Mouse (Mus musculus) kidney, adult 2 months (tissue): Measurements from ENCODE around the gene Abcc10. TPM values are rescaled to one million over a fixed set of nuclear protein-coding genes. Genes with fewer than 3 reads are reported as not detected.
A peak's percentile ranks its signal among the peaks of the same experiment; 100 is the strongest.

Experiments
- DNase-seq: peaks from one replicate; pipeline ENCODE4 v3.0.0; 2021
- H3K27ac ChIP-seq: fragments of 200-500 bp; 2 replicates; pipeline ENCODE4 v1.5.1; 2012; ENCODE audit warnings: low read depth, low read length, control low read depth, inconsistent platforms; ENCODE audit not compliant: insufficient read depth
- H3K27me3 ChIP-seq: fragments of 200-500 bp; replicated peaks from 2 replicates; pipeline ENCODE4 v1.6.1; 2012; ENCODE audit warnings: mild to moderate bottlenecking, moderate library complexity, low read length, inconsistent platforms; ENCODE audit not compliant: control insufficient read depth, insufficient read depth
- H3K36me3 ChIP-seq: fragments of 200-500 bp; 2 replicates; pipeline ENCODE4 v1.6.1; 2012; ENCODE audit warnings: mild to moderate bottlenecking, moderate library complexity, low read length, inconsistent platforms; ENCODE audit not compliant: control insufficient read depth, insufficient read depth
- H3K4me1 ChIP-seq: fragments of 200-500 bp; 2 replicates; pipeline ENCODE4 v1.6.1; 2011; ENCODE audit warnings: low read length; ENCODE audit not compliant: control insufficient read depth, insufficient read depth
- H3K4me3 ChIP-seq: fragments of 200-500 bp; 2 replicates; pipeline ENCODE4 v1.5.1; 2011; ENCODE audit warnings: mild to moderate bottlenecking, low read depth, low read length, control low read depth; ENCODE audit not compliant: insufficient read depth
- CTCF ChIP-seq: fragments of 200-500 bp; conservative IDR thresholded peaks from 2 replicates; pipeline ENCODE4 v1.5.1; 2011; ENCODE audit warnings: low read depth, mild to moderate bottlenecking, control low read depth, low read length, moderate library complexity, mixed read lengths; ENCODE audit not compliant: insufficient read depth, insufficient read length
- POLR2A ChIP-seq: fragments of 200-500 bp; IDR thresholded peaks from one replicate; pipeline ENCODE4 v1.6.1; 2011; ENCODE audit warnings: low read depth, low read length, control low read depth
- WGBS: fragments of 180-500 bp; shearing (Covaris S2); methylation state at CpG from one replicate; pipeline ENCODE4 v1.1.7; 2018; 5-methylcytosine and 5-hydroxymethylcytosine counted together
- polyA plus RNA-seq: library from polyadenylated mRNA; depleted of rRNA; stranded (reverse); fragments of >200 nt; gene quantifications from 2 replicates; pipeline ENCODE4 v1.2.3, GENCODE M21; 2012

Abcc10 gene
- polyA plus RNA-seq, 1 experiment, result 16.8 TPM

- DNase-seq, result no peak
- no peaks in the 10 kb centered on the region for H3K27me3 ChIP-seq
- H3K27ac ChIP-seq, result no peak overlapping the region
- H3K4me1 ChIP-seq, result no peaks in the 10 kb centered on the region
- H3K36me3 ChIP-seq, result no peaks in the 10 kb centered on the region
- no peak for TF ChIP-seq CTCF
- TF ChIP-seq POLR2A, result no peak
- no peak overlapping the region for H3K4me3 ChIP-seq
- 89% methylated on average over 10 of the region's 10 CpGs for WGBS
These were observed 52.6 kb downstream of the Abcc10 start for GRCm38 (mm10) chr17:46275506-46275905.

- Histone ChIP-seq H3K27ac (no peak overlapping the region), H3K4me3 (no peak overlapping the region), H3K27me3 (no peaks in the 10 kb centered on the region), H3K4me1 (0 out of 2 replicates have a peak, but pooled peaks cover 3% of the 10 kb centered on the region), H3K36me3 (no peaks in the 10 kb centered on the region)
- TF ChIP-seq CTCF (no peak), POLR2A (no peak)
- no peak for DNase-seq
- WGBS, result 87% methylated on average over 6 of the region's 6 CpGs
These were observed 53.1 kb downstream of the Abcc10 start for GRCm38 (mm10) chr17:46275034-46275433.

GRCm38 (mm10) chr17:46274465-46274864 is 53.7 kb downstream of the Abcc10 start:
- no peak for DNase-seq
- 69% methylated on average over 6 of the region's 6 CpGs for WGBS
- Histone ChIP-seq H3K27me3 (no peaks in the 10 kb centered on the region), H3K4me1 (0 out of 2 replicates have a peak, but pooled peaks cover 3% of the 10 kb centered on the region), H3K4me3 (no peak overlapping the region), H3K27ac (no peak overlapping the region), H3K36me3 (no peaks in the 10 kb centered on the region)
- TF ChIP-seq POLR2A, result no peak
- no peak for TF ChIP-seq CTCF

- TF ChIP-seq POLR2A, result no peak
- no peak for TF ChIP-seq CTCF
- H3K4me1 ChIP-seq, result 0 out of 2 replicates have a peak, but pooled peaks cover 3% of the 10 kb centered on the region
- DNase-seq, result no peak
- no peak overlapping the region for H3K4me3 ChIP-seq
- WGBS, result 52% methylated on average over 1 of the region's 1 CpGs
- no peaks in the 10 kb centered on the region for H3K27me3 ChIP-seq
- H3K36me3 ChIP-seq, result no peaks in the 10 kb centered on the region
- H3K27ac ChIP-seq, result no peak overlapping the region
These were observed 54.3 kb downstream of the Abcc10 start for GRCm38 (mm10) chr17:46273803-46274236.

GRCm38 (mm10) chr17:46272675-46273074 is 55.5 kb downstream of the Abcc10 start:
- peak; percentile 83 for DNase-seq
- 66% methylated on average over 5 of the region's 5 CpGs for WGBS
- Histone ChIP-seq H3K27ac (no peak overlapping the region), H3K36me3 (no peaks in the 10 kb centered on the region), H3K27me3 (no peaks in the 10 kb centered on the region), H3K4me3 (no peak overlapping the region), H3K4me1 (0 out of 2 replicates have a peak, but pooled peaks cover 3% of the 10 kb centered on the region)
- TF ChIP-seq POLR2A (no peak), CTCF (no peak)

- Histone ChIP-seq H3K4me3 (no peak overlapping the region), H3K27me3 (no peaks in the 10 kb centered on the region), H3K36me3 (no peaks in the 10 kb centered on the region), H3K27ac (no peak overlapping the region), H3K4me1 (0 out of 2 replicates have a peak, but pooled peaks cover 3% of the 10 kb centered on the region)
- TF ChIP-seq POLR2A, result no peak
- TF ChIP-seq CTCF, result no peak
- 96% methylated on average over 2 of the region's 2 CpGs for WGBS
- DNase-seq, result no peak
These were observed 56.1 kb downstream of the Abcc10 start for GRCm38 (mm10) chr17:46272058-46272457.

- Histone ChIP-seq H3K4me1 (0 out of 2 replicates have a peak, but pooled peaks cover 6% of the 10 kb centered on the region), H3K36me3 (no peaks in the 10 kb centered on the region), H3K27ac (no peak overlapping the region), H3K27me3 (no peaks in the 10 kb centered on the region), H3K4me3 (no peak overlapping the region)
- 69% methylated on average over 19 of the region's 19 CpGs for WGBS
- TF ChIP-seq POLR2A (no peak), CTCF (no peak)
- DNase-seq, result peak; percentile 70
These were observed 58.2 kb downstream of the Abcc10 start for GRCm38 (mm10) chr17:46269771-46270534.
